Mouse (Mus musculus) fibroblast of lung, adult 2 months (primary cell): ENCODE results near the gene Vps26a.
A peak's percentile ranks its signal among the peaks of the same experiment; 100 is the strongest.

Experiments
- DNase-seq: peaks from one replicate; pipeline ENCODE4 v3.0.0-alpha.2; 2011; ENCODE audit warnings: low read depth

Vps26a gene

DNA sequence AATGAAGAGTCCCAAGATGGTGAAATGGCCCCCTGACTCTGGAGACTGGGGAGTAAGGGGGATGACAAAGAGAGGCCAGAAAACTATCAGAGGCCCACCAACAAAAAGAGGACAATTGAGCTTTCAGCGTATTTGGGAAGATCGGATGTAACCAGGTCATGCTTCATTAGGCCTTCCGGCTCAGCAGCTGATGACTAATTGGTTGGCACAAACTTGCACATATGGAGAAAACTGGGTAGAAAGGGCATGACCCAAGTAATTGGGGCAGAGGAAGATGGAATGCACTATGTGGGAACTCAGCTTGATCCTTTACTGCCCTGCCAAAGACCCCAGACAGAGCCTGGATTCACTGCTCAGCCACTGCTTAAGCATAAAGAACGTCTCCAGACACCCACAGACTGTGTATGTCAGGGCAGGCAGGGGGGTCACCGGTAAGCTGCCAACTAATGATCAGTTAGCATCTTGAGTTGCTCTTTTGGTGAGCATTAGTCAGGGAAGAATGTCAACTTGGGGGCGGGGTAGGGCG is 67.7 kb downstream of the Vps26a start:
- no peak for DNase-seq

DNA sequence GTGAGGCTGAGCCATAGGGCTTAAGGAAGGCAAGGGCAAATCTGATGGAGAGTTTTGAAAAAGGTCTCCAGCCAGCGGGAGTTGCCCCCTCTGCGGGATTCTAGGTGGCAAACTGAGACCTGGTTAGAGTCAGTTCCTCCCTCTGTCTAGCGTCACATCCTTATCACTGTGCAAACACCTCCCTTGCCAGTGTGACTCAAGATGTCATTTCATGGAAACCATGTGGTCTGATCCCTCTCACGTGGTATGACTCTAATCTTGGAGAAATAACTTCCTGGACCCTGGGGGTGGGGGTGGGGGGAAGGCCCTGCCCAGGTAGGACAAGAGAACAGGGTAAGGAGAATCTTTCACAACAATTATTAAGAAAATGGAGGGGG is 73.0 kb downstream of the Vps26a start:
- no peak for DNase-seq

DNA sequence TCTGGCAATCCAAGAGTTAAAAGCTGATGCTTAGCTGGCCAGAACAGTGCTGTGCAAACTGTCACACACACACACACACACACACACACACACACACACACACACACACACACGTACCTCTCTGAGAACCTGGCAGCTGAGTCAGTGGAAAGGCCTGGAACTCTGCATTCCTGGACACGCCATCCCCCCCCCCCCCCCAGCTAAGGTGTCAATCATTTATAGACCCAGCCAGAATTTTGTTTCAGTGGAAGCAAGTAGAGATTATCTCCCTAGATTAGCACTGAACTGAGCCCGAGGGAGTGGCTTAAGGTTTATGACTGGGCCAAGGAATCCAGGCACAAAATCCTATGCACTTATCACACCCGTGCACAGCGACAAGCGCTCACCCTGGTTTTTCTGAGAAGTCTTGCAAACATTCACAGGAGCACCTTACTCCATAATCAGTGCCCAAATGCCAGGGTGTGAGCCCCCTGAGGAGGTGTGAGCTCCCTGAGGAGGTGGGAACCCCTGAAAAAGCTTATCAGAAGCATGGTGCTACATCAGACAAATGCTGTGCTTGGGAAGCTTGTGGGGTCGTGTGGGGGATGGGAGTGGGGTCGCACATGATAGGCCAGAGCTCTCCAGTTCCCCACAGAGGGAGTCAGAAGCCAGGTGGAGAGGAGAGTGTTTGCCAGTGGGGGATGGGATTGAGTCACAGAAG is 73.5 kb downstream of the Vps26a start:
- no peak for DNase-seq

DNA sequence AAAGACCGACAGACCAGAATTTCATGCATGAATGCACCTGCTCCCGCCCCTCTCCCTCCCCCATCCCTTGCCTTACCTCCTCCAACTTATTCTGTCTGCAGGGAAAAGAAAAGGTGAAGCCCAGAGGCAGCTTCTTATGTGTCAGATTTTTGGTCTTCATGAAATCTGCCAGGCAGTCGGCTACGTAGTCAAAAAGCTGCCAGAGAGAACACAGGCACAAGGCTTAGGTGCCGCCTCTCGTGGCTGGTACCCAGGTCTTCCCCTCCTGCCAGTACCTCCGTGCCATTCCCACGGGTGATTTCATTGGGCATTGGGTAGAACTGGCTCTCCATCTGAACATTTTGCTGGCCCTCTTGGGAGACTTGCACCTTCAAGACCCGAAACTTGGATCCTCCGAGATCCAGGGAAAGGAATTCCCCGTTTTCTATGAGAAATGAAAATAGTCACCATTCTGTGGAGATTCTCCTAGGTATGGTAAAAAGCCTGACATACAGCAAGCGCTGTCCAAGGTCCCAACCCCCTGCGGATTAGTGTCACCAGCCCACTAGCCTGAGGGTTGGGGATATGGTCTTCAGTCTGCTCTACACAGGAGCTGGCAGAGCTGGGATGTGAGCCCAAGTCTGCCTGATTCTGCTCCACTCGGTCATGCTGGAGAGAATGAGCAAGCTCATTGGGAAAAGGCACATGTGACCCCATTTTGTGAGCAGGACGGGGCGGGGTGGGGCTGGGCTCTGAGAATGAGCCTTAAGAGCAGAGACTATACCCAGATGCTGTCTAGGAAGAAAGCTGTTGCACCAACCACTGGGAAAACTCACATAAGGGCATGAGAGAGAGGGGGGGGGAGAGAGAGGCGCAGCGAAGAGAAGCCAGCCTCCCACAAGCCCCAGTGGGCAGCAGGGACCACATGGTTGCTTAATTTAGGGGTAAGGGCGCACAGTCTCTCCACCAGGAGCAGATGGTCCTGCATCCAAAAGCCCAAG is 74.9 kb downstream of the Vps26a start:
- no peak for DNase-seq

DNA sequence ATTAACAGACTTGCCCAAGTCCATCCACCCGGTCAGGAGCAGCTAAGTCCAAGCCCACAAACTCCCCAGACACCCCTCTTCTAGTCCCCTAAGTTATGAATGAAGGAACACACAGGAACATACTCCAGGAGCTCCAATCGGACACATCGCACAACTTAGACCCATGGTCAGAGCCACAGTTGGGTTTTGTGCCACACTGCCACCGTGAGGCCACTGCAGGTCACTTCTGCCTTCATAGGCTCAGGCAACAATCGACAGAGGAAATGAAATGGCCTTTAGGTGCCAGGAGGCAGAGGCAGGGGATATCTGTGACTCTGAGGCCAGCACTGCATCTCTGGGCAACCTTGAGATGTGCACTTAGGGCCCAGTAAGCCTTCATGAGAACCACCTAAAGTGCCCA is 75.7 kb downstream of the Vps26a start:
- DNase-seq: peak; percentile 41
